Mouse (Mus musculus) adrenal gland, adult (tissue): ENCODE measurements around the gene Cacnb2.

Source experiments
- DNase-seq, 2 experiments: peaks; one replicate each; pipeline ENCODE4 v3.0.0; 2022 to 2023; ENCODE audit warnings: low spot score in 1 of 2; ENCODE audit not compliant: inconsistent age in 2 of 2

Gene Cacnb2

DNA sequence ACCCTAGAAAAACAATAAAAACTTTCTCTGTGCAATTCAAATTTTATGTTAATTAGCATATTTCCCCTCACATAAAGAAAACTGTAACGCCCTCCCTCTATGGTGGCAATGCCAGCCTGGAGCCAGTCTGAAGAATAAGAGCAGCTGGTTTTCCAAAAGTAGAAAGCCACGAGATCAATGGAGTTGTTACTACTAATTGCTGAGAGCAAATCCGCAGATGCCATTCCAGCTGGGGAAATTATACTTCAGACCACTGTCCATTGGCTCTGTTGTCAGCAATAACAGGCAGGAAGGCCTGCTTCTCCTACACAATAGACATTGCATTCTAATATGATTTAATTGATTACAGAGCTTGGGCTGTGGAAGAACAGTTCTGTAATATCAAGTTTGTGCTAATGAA lies 257.5 kb downstream of the Cacnb2 start:
- DNase-seq: no peak

DNA sequence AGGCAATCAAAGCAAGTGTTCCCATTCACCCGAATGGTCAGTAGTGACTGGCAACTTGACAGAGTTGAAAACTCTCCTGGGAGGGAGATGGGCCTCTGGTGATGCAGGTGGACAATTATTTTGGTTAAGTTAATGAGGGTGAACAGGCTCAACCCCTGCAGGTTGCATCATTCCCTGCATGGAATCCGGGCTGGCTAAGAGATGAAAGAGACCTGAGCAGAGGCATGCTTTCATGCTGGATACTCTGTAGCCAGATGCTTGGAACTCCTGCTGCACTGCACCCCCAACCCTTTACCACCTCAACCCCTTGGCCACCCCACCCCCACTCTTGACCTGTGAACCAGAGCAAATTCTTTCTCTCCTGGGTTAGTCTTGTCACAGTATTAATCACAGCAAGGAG lies 258.7 kb downstream of the Cacnb2 start:
- DNase-seq: no peak

- DNase-seq: no peak
These were observed 260.1 kb downstream of the Cacnb2 start for GRCm38 (mm10) chr2:14862981-14863380.

DNA sequence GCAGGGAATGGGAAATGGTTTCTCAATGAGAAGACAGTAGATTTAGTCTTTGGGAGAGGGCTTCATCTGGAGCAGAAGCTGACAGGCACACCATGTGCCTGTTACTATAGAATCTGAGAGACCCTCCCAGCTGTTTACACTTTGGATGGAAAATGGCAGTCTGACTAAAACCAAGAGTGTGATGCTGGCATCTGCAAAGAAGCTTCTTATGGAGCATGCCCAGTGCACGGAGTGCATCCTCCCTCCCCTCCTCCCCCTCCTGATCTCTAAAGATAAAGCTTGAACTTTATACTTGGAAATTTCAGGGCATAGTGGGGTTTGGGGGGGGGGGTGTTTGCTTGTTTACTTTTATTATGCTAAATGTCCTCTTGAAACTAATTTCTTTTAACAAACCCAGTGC lies 270.2 kb downstream of the Cacnb2 start:
- DNase-seq: no peak

- DNase-seq: peak; percentile 26 to 76
These were observed 270.9 kb downstream of the Cacnb2 start for GRCm38 (mm10) chr2:14873701-14874181.

DNA sequence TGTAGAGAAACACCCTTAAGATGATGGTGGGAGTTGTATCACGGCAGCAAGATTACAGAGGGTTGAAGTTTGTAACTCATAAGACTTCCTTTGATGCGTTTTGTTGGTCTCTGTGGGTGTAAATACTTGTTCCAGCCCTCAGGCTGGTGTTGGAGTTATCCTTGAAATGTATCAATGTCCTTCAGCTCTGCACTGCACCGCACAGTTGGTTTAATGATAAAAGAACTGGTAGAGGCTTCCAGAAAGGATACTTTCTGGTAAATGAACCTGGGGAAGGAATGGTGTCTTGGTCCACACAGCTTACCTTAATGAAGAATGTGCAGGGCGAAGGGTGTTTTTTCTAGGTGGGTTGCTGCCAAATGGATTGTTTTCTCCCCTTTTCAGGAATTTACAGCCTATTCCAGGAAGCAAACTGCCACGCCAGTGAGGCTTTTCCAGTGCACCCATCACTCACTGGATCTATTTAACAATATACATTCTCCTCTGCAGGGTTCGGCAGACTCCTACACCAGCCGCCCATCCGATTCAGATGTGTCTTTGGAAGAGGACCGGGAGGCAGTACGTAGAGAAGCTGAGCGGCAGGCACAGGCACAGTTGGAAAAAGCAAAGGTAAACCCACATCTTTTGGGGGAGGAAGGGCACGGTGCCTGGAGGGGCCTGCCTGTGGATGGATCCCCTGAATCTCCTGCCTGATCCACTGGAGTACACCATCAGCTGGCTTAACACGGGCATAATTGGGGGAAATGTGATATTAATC lies 271.6 kb downstream of the Cacnb2 start:
- DNase-seq: peak in 1 of 2 experiments; percentile 58

DNA sequence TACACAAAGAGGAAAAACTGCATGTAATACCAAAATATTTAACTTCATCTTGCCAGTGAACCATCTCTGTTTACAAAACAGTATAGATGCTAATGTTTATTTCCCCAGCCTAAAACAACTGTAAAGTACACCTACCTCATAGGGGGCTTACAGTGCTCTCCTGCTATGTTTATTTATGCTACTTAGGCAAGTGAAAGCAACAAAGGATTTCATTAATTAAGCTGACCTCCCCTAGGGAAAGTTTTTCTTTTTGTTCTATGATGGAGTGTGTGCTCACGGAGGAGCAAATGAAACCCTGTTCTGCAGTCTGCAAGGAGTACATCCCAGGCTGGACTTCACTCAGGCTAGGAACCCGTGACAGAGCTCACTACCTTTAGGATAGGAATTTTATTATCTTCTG lies 272.2 kb downstream of the Cacnb2 start:
- no peak for DNase-seq

DNA sequence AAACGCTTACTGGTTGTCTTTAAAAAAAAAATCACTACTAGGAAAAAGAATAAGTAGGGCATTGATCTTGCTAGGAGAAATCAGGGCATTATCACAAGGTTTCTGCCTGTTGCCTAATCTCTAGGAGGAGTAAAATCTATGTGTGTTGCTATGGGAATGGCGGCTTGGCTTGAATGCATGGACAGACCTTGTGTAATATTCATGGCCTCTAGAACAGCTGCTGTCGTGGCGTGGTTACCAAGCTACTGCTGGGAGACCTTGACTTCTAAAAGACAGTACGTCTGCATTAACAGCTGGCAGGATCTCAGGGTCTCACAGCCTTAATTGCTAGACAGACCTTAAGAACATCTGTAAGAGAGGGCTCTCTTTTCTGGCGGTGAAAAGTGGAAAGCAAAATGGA lies 272.7 kb downstream of the Cacnb2 start:
- peak; percentile 41 to 85 for DNase-seq

- DNase-seq: no peak
These were observed 276.1 kb downstream of the Cacnb2 start for GRCm38 (mm10) chr2:14878953-14879352.

DNA sequence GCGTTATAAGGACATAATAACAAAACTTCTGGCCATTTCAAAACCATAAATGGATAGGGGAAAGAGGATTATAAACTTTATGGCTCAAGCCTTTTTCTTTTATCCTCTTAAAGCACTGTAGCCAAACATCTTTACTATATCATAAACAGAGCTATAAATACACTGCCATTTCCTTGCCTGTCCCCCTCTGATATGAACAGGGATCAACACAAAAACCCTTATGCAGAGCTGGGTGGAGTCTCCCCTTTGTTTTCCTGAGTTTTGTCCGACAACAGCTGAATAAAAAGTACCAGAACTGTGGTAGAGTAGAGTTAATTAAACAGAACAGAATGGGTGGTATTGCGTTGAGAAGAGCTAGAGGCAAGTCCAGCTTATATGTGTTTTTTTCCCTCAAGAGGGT lies 280.6 kb downstream of the Cacnb2 start:
- no peak for DNase-seq

DNA sequence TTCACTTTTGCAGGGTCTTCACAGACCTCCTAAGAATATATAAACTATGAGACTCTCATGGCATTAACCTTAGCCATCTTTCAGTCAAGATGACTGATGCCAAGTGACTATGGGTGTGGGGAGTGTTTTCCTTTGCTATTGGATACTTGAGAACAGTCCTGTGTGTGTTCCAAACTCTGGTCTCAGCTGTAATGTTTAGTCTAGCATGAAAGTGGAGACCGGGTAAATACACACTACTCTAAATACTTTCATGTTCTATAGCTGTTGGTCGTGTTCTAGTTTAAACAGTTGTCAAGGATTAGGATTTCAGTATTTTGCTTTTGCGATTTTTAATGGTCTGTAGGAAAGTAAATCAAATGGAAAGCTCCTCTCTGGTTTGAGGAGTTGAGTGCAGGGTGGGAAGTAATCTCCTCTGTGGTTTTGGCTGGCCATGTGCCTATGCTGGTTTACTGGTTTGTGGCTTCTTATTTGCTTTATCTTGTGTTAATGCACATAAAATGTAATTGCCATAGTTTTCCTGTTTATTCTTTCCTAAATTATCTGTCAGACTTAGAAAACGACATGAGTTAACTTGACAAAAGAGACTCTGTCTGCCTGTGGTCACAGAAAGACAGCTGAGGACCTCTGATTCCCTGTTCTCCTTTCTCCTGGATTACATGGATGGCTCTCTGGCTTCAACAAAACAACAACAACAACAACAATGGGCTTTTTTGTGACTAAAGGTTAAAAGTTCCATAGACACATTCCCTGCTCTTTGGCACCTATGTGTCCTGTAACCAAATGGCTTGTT lies 285.7 kb downstream of the Cacnb2 start:
- DNase-seq: no peak

DNA sequence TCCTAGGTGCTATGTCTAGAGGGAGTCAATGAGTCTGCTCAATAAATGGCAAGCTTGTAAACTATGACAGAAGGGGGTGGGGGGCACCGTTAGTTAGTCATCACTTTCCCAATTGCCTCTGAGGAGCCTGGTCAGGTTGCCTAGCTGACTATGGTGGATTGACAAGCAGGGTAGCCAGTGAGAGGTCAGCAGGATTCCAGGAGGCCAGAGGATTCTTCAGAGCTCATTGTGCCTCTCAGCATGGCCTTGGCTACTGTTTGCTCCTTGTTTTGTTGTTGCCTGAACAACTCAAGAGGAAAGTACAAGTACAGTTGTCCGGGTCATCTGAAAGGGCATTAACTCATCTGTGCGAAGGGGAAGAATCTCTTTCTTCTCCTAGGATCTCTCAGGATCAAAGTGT lies 300.9 kb downstream of the Cacnb2 start:
- no peak for DNase-seq

- no peak for DNase-seq
These were observed 302.0 kb downstream of the Cacnb2 start for GRCm38 (mm10) chr2:14904865-14905264.

DNA sequence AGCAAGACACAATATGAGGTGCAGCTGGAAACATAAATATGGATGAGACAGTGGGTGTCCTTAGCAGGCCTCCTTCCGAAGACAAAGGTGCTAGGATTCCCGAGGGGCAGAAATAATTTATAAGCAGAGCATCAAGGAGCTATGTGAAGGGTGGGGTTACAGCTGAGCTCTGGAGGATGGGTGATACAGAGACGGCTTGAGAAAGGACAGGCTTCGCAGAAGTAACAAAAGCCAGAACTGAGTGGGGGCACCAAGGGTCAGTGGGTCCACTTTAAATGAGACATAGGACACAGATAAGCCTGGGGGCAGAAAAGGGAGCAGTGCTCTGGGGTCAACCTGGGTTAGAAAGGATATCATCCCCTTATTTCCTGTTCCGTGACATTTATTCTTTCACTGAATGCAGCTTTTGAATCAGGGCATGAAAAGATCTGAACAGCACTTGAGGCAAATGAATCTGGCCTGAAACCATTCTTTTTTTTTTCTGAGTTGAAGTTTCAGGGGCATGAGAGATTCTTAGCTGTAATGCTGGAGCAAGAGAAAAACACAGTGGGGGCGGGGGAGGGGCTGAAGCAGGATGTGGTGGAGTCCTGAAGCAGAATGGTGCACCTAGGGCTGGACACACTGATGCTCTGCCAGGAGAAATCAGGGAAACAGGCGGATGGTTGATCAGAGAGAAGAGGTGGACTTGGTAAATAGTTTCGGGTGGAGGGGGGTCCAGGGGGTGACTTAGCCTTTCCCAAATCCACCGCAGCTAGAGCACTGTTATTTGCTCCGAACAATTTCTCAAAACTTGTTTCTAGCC lies 304.4 kb downstream of the Cacnb2 start:
- DNase-seq: no peak

DNA sequence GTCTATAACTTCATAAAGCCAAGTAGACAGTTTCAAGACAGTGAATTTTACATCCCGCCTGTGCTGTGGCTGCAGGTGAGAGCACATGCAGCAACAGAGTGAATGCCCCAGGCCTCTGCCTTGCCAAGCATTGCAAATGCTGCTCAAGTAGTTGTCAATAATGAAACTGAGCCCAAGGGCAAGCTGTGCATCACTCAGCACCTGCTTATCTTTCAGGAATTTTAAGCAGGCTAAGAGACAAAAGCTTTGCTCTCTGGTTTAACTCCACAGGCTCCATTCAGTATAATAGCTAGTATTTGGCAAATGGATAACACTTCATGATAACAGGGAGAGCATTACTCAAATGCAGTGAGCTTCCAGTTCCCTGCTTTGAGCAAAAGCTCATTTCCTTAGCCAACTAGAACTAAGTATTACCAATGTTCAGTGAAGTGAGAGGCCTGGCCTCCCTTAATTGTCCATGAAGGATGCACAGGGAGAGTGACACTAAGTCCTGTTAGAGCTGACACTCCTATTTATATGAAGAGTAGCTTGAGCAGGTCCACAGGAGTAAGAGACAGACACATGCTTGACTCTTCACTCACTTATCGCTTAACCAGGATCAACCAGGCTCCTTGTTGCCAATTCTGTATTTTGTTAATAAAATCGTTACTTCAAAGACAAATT lies 314.8 kb downstream of the Cacnb2 start:
- no peak for DNase-seq

GRCm38 (mm10) chr2:14929866-14930265 lies 327.0 kb downstream of the Cacnb2 start:
- no peak for DNase-seq

GRCm38 (mm10) chr2:14931968-14932367 lies 329.1 kb downstream of the Cacnb2 start:
- no peak for DNase-seq

- DNase-seq: peak; percentile 37 to 74
These were observed 333.6 kb downstream of the Cacnb2 start for GRCm38 (mm10) chr2:14936492-14936891.

- no peak for DNase-seq
These were observed 339.4 kb downstream of the Cacnb2 start for GRCm38 (mm10) chr2:14942261-14942660.

GRCm38 (mm10) chr2:14943691-14944357 lies 340.9 kb downstream of the Cacnb2 start:
- no peak for DNase-seq
